Mouse (Mus musculus) urinary bladder, adult 18-20 months (tissue): ENCODE results near the gene Coq10a.
"Not testable (repeated sequence)": the region's sequence is repeated elsewhere in the genome, so short reads cannot be mapped to it uniquely, and the experiment has no call there.

Experiments used
- DNase-seq, 2 experiments: peaks; one replicate each; pipeline ENCODE4 v3.0.0; 2022; ENCODE audit warnings: low spot score in 2 of 2, mixed read lengths in 2 of 2

Gene Coq10a

GRCm38 (mm10) chr10:128344568-128345275, 24.1 kb downstream of the Coq10a start:
- peak; percentile 58 to 68 for DNase-seq

GRCm38 (mm10) chr10:128343436-128343835, 25.4 kb downstream of the Coq10a start:
- no peak for DNase-seq

- DNase-seq: no peak
Measured at GRCm38 (mm10) chr10:128340257-128340656, 28.5 kb downstream of the Coq10a start.

- no peak for DNase-seq
Measured at GRCm38 (mm10) chr10:128338948-128339347, 29.8 kb downstream of the Coq10a start.

GRCm38 (mm10) chr10:128338415-128338814, 30.4 kb downstream of the Coq10a start:
- DNase-seq: no peak

- DNase-seq: peak; percentile 92 to 93
Measured at GRCm38 (mm10) chr10:128337306-128338181, 31.3 kb downstream of the Coq10a start, which contains the start of gene Cs. Gene Cs (plus strand): TSS chr10:128337734.

- DNase-seq: no peak
Measured at GRCm38 (mm10) chr10:128336597-128336996, 32.2 kb downstream of the Coq10a start.

- DNase-seq: no peak
Measured at GRCm38 (mm10) chr10:128336195-128336594, 32.6 kb downstream of the Coq10a start.

GRCm38 (mm10) chr10:128335582-128335981, 33.2 kb downstream of the Coq10a start:
- peak; percentile 40 to 55 for DNase-seq

GRCm38 (mm10) chr10:128332358-128333249, 36.2 kb downstream of the Coq10a start:
- not testable (repeated sequence) for DNase-seq

- DNase-seq: no peak
Measured at GRCm38 (mm10) chr10:128327610-128328009, 41.2 kb downstream of the Coq10a start.

GRCm38 (mm10) chr10:128326825-128327224, 42.0 kb downstream of the Coq10a start:
- no peak for DNase-seq

GRCm38 (mm10) chr10:128323516-128323915, 45.3 kb downstream of the Coq10a start:
- no peak for DNase-seq

- peak; percentile 72 to 89 for DNase-seq
Measured at GRCm38 (mm10) chr10:128322141-128323108, 46.4 kb downstream of the Coq10a start, which contains the start of gene Cnpy2. Gene Cnpy2 (plus strand): TSS chr10:128322459.

- DNase-seq: no peak
Measured at GRCm38 (mm10) chr10:128321641-128322040, 47.2 kb downstream of the Coq10a start.

- no peak for DNase-seq
Measured at GRCm38 (mm10) chr10:128315578-128315977, 53.2 kb downstream of the Coq10a start.
